ENCODE assay signal across 9 mouse cellular contexts in the genomic region with DNA sequence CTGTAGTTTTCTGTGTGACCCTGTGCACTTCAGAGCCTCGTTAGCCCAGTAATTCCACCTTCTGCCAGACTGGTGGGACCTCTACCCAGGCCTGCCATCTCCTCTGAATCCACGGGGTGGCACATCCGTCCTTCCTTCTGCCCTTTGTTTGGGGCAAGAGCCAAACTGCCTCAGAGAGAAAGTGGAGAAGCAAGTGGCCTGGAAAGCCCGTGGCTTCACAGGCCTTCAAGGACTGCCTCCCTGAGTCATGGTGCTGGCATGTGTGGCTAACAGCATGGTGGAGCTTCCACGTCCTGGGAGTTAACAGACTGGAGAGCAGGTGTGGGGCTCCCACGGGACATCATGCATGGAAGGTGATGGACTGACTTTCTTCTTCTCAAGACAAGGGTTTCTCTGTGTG. TPM values are rescaled to one million over a fixed set of nuclear protein-coding genes. Genes with fewer than 3 reads are reported as not detected.
DNase-seq lines count a peak whose midpoint lies in the region; ATAC-seq and TF ChIP-seq lines count a peak whose summit lies in the region.
"Had no signal": no experiment of that assay in that cellular context is flagged by ENCODE, and none has a peak within 500 bp of the region (broad histone marks: within the 10 kb centered on the region; RNA-seq: fewer than 3 reads in every experiment).

No protein-coding gene starts in this region.

- TF ChIP-seq CTCF in forebrain, postnatal 0 days (IDR thresholded peaks at IDR 0.05; ENCODE audit: low read depth) = peak; percentile 36
- TF ChIP-seq CTCF in C2C12 (IDR thresholded peaks at IDR 0.05; ENCODE audit: control insufficient read depth, insufficient read depth, insufficient read length) = peak; percentile 77

- H3K9me3 ChIP-seq in forebrain, postnatal 0 days (ENCODE audit: low read length) = no peaks in the 10 kb centered on the region
- no peaks in the 10 kb centered on the region for H3K9me3 ChIP-seq in forebrain, embryonic 11.5 days (ENCODE audit: control insufficient read depth, low read length)

- no peak overlapping the region for H3K9ac ChIP-seq in forebrain, postnatal 0 days
- no peak overlapping the region for H3K9ac ChIP-seq in forebrain, embryonic 11.5 days (ENCODE audit: low read length)
- H3K9ac ChIP-seq: liver, embryonic 14.5 days had no signal

- H3K4me2 ChIP-seq in forebrain, postnatal 0 days (ENCODE audit: low read depth) = no peak overlapping the region
- H3K4me2 ChIP-seq in forebrain, embryonic 11.5 days (ENCODE audit: low read depth, low read length, severe bottlenecking) = no peak overlapping the region

- no peak overlapping the region for H3K27ac ChIP-seq in forebrain, postnatal 0 days (ENCODE audit: low read depth, low read length)
- no peak overlapping the region for H3K27ac ChIP-seq in forebrain, embryonic 11.5 days (ENCODE audit: low read depth, low read length)
- H3K27ac ChIP-seq: liver, embryonic 14.5 days had no signal

- no peak for DNase-seq in forebrain, postnatal 0 days
- no peak for DNase-seq in forebrain, embryonic 11.5 days (ENCODE audit: low spot score)
- DNase-seq in cerebellum, postnatal 25 days = peak; percentile 52 to 67
- peak; percentile 40 to 64 for DNase-seq in kidney, postnatal 4 days
- no peak for DNase-seq in layer of hippocampus, adult 11-12 months (ENCODE audit: low spot score)
- DNase-seq in urinary bladder, postnatal 25 days (ENCODE audit: low spot score) = no peak
- no peak for DNase-seq in B cell, adult 2 months

- H3K27me3 ChIP-seq in forebrain, postnatal 0 days (ENCODE audit: insufficient read depth, low read length) = no peaks in the 10 kb centered on the region
- no peaks in the 10 kb centered on the region for H3K27me3 ChIP-seq in forebrain, embryonic 11.5 days (ENCODE audit: control insufficient read depth, insufficient read depth, low read length)
- H3K27me3 ChIP-seq in C2C12 (ENCODE audit: control insufficient read depth, insufficient read depth, insufficient read length) = no peaks in the 10 kb centered on the region

- no peak for ATAC-seq in forebrain, postnatal 0 days
- no peak for ATAC-seq in forebrain, embryonic 11.5 days (replicated peaks; ENCODE audit: low FRiP score)

- peaks cover 16% of the 10 kb centered on the region for H3K79me2 ChIP-seq in C2C12 (ENCODE audit: control insufficient read depth, insufficient read depth)

- H3K4me3 ChIP-seq in forebrain, postnatal 0 days (ENCODE audit: low read depth, low read length) = no peak overlapping the region
- H3K4me3 ChIP-seq in forebrain, embryonic 11.5 days (ENCODE audit: low read depth, low read length) = no peak overlapping the region
- no peak overlapping the region for H3K4me3 ChIP-seq in C2C12 (ENCODE audit: insufficient read depth, poor library complexity, severe bottlenecking)

- H3K4me1 ChIP-seq in forebrain, postnatal 0 days (ENCODE audit: insufficient read depth) = no peaks in the 10 kb centered on the region
- H3K4me1 ChIP-seq in forebrain, embryonic 11.5 days (replicated peaks; ENCODE audit: control insufficient read depth, insufficient read depth, low read length) = no peaks in the 10 kb centered on the region

- H3K36me3 ChIP-seq in forebrain, postnatal 0 days (ENCODE audit: insufficient read depth) = peaks cover 33% of the 10 kb centered on the region
- peaks cover 5% of the 10 kb centered on the region for H3K36me3 ChIP-seq in forebrain, embryonic 11.5 days (ENCODE audit: control insufficient read depth, insufficient read depth, low read length)
- H3K36me3 ChIP-seq in C2C12 (ENCODE audit: control insufficient read depth, insufficient read depth) = peaks cover 39% of the 10 kb centered on the region

- 57% methylated on average over 6 of the region's 6 CpGs for WGBS in forebrain, postnatal 0 days
- WGBS in forebrain, embryonic 11.5 days = 72% methylated on average over 6 of the region's 6 CpGs

- H3ac ChIP-seq in C2C12 (ENCODE audit: control insufficient read depth, insufficient read length, low read depth) = no peak overlapping the region

- peaks cover 6% of the 10 kb centered on the region for H3K79me3 ChIP-seq in C2C12 (ENCODE audit: low read depth)

TF ChIP-seq in C2C12, 6 proteins besides CTCF, POLR2A, EP300 and RAD21:
- TF ChIP-seq CEBPB (IDR thresholded peaks at IDR 0.05; ENCODE audit: low read depth) = no peak
- TF ChIP-seq USF1 (IDR thresholded peaks at IDR 0.05; ENCODE audit: low read depth) = no peak
- peak; percentile 94 for TF ChIP-seq MYOD1 (IDR thresholded peaks at IDR 0.05; ENCODE audit: control insufficient read depth, insufficient read length, low read depth)
- no peak for TF ChIP-seq MYOG (IDR thresholded peaks at IDR 0.05; ENCODE audit: control insufficient read depth, extremely low read depth, insufficient read length)
- TF ChIP-seq FOSL1 (IDR thresholded peaks at IDR 0.05; ENCODE audit: insufficient read depth, low read length, poor library complexity, severe bottlenecking) = peak; percentile 66
- TF ChIP-seq MAX (IDR thresholded peaks at IDR 0.05) = peak; percentile 87

RNA-seq across cellular contexts. Expression of a gene that starts 8.8 kb away (rescaled TPM):
- 7.7 and 8.2 TPM in 2 replicates for total RNA-seq in forebrain, postnatal 0 days (2014; rRNA removed)
- 13.5 and 14.3 TPM in 2 replicates for polyA plus RNA-seq in forebrain, postnatal 0 days (2015; fragmentation: Nextera tagmentation; extraction: Ambion mirVana)
- polyA plus RNA-seq in forebrain, embryonic 11.5 days (2014; fragmentation: Nextera tagmentation; extraction: Ambion mirVana) = 138 and 162 TPM in 2 replicates
- polyA plus RNA-seq in C2C12 (2012; fragmentation: generic; extraction: Trizol) = 80.1 TPM

RNA-seq across cellular contexts. Expression of a gene that starts 28.1 kb away (rescaled TPM):
- total RNA-seq in forebrain, postnatal 0 days (2014; rRNA removed) = 19.1 and 26.8 TPM in 2 replicates
- 6.5 and 11.1 TPM in 2 replicates for polyA plus RNA-seq in forebrain, postnatal 0 days (2015; fragmentation: Nextera tagmentation; extraction: Ambion mirVana)
- polyA plus RNA-seq in forebrain, embryonic 11.5 days (2014; fragmentation: Nextera tagmentation; extraction: Ambion mirVana) = 23.2 and 23.7 TPM in 2 replicates
- polyA plus RNA-seq in C2C12 (2012; fragmentation: generic; extraction: Trizol) = 58.3 TPM

RNA-seq across cellular contexts. Expression of a gene that starts 47.2 kb away (rescaled TPM):
- total RNA-seq in forebrain, postnatal 0 days (2014; rRNA removed) = 8.5 and 12.4 TPM in 2 replicates
- 2.2 and 2.3 TPM in 2 replicates for polyA plus RNA-seq in forebrain, postnatal 0 days (2015; fragmentation: Nextera tagmentation; extraction: Ambion mirVana)
- polyA plus RNA-seq in forebrain, embryonic 11.5 days (2014; fragmentation: Nextera tagmentation; extraction: Ambion mirVana) = 5.1 and 5.9 TPM in 2 replicates
- 43.3 TPM for polyA plus RNA-seq in C2C12 (2012; fragmentation: generic; extraction: Trizol)

Comparison
In these comparisons a context has a peak if more than half of its experiments do, and no peak if none do; other contexts are left out.
1. DNase-seq: peak in cerebellum, postnatal 25 days (2 of 2) and kidney, postnatal 4 days (2 of 2); none in forebrain, postnatal 0 days (single experiment), forebrain, embryonic 11.5 days (single experiment), layer of hippocampus, adult 11-12 months (single experiment), urinary bladder, postnatal 25 days (single experiment) and B cell, adult 2 months (0 of 2).